Mouse (Mus musculus) heart, embryonic 14.5 days (tissue): Measurements from ENCODE around the gene Os9. TPM values are rescaled to one million over a fixed set of nuclear protein-coding genes. Genes with fewer than 3 reads are reported as not detected.
"Not testable (repeated sequence)": the region's sequence is repeated elsewhere in the genome, so short reads cannot be mapped to it uniquely, and the experiment has no call there.

ENCODE experiments used
- ATAC-seq: fragments of 200-750 bp; cut with Nextera tagmentation; 2 replicates; pipeline ENCODE4 v1.8.0; 2017; ENCODE audit warnings: low read depth, moderate TSS enrichment; ENCODE audit not compliant: insufficient number of reproducible peaks, insufficient read depth, low FRiP score
- H3K27ac ChIP-seq, 2 experiments: fragments of 200-500 bp in 1 of 2; fragments of 300-500 bp in 1 of 2; sonication (generic) in 1 of 2; replicated peaks in 1 of 2; 2 replicates each; pipeline ENCODE4 v1.5.1; 2012 to 2014; ENCODE audit warnings: low read depth in 2 of 2, low read length in 2 of 2, control low read depth in 1 of 2, mild to moderate bottlenecking in 1 of 2, mixed read lengths in 1 of 2; ENCODE audit not compliant: control insufficient read depth in 1 of 2, insufficient read depth in 1 of 2
- H3K27me3 ChIP-seq: fragments of 300-500 bp; sonication (generic); 2 replicates; pipeline ENCODE4 v1.6.1; 2014; ENCODE audit warnings: mild to moderate bottlenecking, low read length, control low read depth; ENCODE audit not compliant: control insufficient read depth, insufficient read depth
- H3K36me3 ChIP-seq: fragments of 300-500 bp; sonication (generic); 2 replicates; pipeline ENCODE4 v1.6.1; 2014; ENCODE audit warnings: mild to moderate bottlenecking, control low read depth, low read length, mixed read lengths; ENCODE audit not compliant: control insufficient read depth, insufficient read depth
- H3K4me1 ChIP-seq, 2 experiments: fragments of 200-500 bp in 1 of 2; fragments of 300-500 bp in 1 of 2; sonication (generic) in 1 of 2; 2 replicates each; pipeline ENCODE4 v1.6.1; 2012 to 2014; ENCODE audit warnings: low read length in 2 of 2, control low read depth in 1 of 2, mixed read lengths in 1 of 2; ENCODE audit not compliant: control insufficient read depth in 2 of 2, insufficient read depth in 2 of 2
- H3K4me2 ChIP-seq: fragments of 300-500 bp; sonication (generic); 2 replicates; pipeline ENCODE4 v1.6.1; 2014; ENCODE audit warnings: mild to moderate bottlenecking, low read length
- H3K4me3 ChIP-seq, 2 experiments: fragments of 200-500 bp in 1 of 2; fragments of 300-500 bp in 1 of 2; sonication (generic) in 1 of 2; 2 replicates each; pipeline ENCODE4 v1.5.1; 2012 to 2014; ENCODE audit warnings: low read length in 2 of 2, mild to moderate bottlenecking in 2 of 2, control low read depth in 1 of 2, low read depth in 1 of 2, moderate library complexity in 1 of 2; ENCODE audit not compliant: control insufficient read depth in 1 of 2, insufficient read depth in 1 of 2
- H3K9ac ChIP-seq: fragments of 300-500 bp; sonication (generic); 2 replicates; pipeline ENCODE4 v1.6.1; 2014; ENCODE audit warnings: mild to moderate bottlenecking, low read length
- H3K9me3 ChIP-seq: fragments of 300-500 bp; sonication (generic); 2 replicates; pipeline ENCODE4 v1.6.1; 2016; ENCODE audit warnings: low read length, control low read depth; ENCODE audit not compliant: control insufficient read depth
- WGBS: fragments of 180-500 bp; shearing (Covaris S2); extraction: QIAGEN DNeasy Blood & Tissue Kit; methylation state at CpG from one replicate; pipeline ENCODE4 v1.1.7; 2014; 5-methylcytosine and 5-hydroxymethylcytosine counted together
- polyA plus RNA-seq: library from polyadenylated mRNA; unstranded; fragments of >200 nt; fragmentation: Nextera tagmentation; extraction: Ambion mirVana; gene quantifications from 2 replicates; pipeline ENCODE4 v1.2.1, GENCODE M21; 2014

Gene Os9
- polyA plus RNA-seq, 1 experiment from 2014 or later = 28.3 TPM

DNA sequence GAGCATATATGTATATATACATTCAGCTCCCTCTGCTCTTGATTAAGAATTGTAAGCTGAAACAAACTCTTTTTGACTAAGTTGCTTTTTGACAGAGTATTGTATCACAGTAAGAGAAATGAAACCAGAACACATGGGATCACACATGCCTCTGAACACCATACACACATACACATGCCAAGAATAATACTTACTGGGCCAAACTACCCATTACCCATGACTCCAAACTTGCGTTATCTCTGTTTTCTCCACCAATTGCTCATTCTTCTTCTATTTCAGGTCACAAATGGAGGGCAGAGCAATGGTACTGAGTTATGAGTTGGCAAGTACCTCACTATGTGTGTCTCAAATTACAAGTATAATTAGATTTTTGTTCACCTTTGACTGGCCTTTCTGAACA lies 47.0 kb downstream of the Os9 start:
- H3K9ac ChIP-seq = no peak overlapping the region
- WGBS = 85% methylated on average over 1 of the region's 1 CpGs
- H3K36me3 ChIP-seq = no peaks in the 10 kb centered on the region
- no peak overlapping the region for H3K4me3 ChIP-seq
- ATAC-seq = no peak
- peaks cover 39% of the 10 kb centered on the region for H3K27me3 ChIP-seq
- H3K27ac ChIP-seq = no peak overlapping the region
- H3K4me2 ChIP-seq = no peak overlapping the region
- H3K9me3 ChIP-seq = no peaks in the 10 kb centered on the region
- peaks cover 7 to 8% of the 10 kb centered on the region in 2 experiments for H3K4me1 ChIP-seq

DNA sequence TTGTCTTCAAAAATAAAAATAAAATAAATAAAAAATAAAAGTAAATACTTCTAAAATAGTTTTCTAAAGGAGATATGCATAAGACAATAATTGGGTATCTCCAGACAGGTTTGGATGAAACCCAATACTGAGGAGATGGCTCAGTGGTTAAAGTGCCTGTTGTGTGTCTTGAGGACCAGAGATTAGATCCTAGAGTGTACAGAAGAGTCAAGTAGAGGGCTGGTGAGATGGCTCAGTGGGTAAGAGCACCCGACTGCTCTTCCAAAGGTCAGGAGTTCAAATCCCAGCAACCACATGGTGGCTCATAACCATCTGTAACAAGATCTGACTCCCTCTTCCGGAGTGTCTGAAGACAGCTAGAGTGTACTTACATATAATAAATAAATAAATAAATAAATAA lies 48.0 kb downstream of the Os9 start:
- not testable (repeated sequence) for H3K9me3 ChIP-seq, H3K27ac ChIP-seq, H3K36me3 ChIP-seq, H3K4me1 ChIP-seq, H3K4me2 ChIP-seq, H3K4me3 ChIP-seq, ATAC-seq, H3K9ac ChIP-seq
- peaks cover 29% of the 10 kb centered on the region for H3K27me3 ChIP-seq
- 83% methylated on average over 2 of the region's 2 CpGs for WGBS

DNA sequence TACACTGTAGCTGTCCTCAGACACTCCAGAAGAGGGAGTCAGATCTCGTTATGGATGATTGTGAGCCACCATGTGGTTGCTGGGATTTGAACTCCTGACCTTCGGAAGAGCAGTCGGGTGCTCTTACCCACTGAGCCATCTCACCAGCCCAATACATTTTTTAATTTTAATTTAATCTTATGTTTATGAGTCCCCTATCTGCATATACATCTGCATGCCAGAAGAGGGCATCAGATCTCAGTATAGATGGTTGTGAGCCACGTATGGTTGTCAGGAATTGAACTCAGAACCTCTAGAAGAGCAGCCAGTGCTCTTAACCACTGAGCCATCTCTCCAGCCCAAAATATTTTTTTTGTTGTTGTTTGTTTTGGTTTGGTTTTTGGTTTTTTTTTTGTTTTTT lies 48.7 kb downstream of the Os9 start:
- 88% methylated on average over 4 of the region's 4 CpGs for WGBS
- peaks cover 22% of the 10 kb centered on the region for H3K27me3 ChIP-seq
- not testable (repeated sequence) for H3K9me3 ChIP-seq, H3K4me1 ChIP-seq, H3K9ac ChIP-seq, ATAC-seq, H3K27ac ChIP-seq, H3K4me2 ChIP-seq, H3K4me3 ChIP-seq
- peaks cover 15% of the 10 kb centered on the region for H3K36me3 ChIP-seq

DNA sequence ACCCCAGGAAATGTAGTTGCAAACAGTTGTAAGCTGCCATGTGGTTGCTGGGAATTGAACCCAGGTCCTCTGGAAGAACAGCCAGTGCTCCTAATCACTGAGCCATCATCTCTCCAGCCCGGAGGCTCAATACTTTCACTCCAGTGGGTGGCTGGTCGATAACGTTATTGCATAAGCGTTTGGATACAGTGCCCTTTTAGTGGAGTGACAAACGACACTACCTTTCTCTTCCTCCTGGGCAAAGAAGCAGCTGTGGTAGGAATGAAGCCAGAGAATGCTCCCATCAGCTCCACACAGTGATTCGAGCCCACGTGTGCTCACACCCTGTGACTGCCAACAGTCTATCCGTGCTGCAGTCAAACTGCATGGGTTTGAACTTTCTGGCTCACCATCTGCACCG lies 49.7 kb downstream of the Os9 start:
- no peak overlapping the region for H3K9ac ChIP-seq
- peak overlapping the region in 1 of 2 experiments; percentile 61; a peak in 2 of 4 replicates for H3K4me3 ChIP-seq
- no peaks in the 10 kb centered on the region for H3K9me3 ChIP-seq
- H3K27me3 ChIP-seq = peaks cover 11% of the 10 kb centered on the region
- WGBS = 81% methylated on average over 9 of the region's 9 CpGs
- no peak overlapping the region for H3K27ac ChIP-seq
- H3K36me3 ChIP-seq = peaks cover 26% of the 10 kb centered on the region
- ATAC-seq = no peak
- peak overlapping the region; percentile 90 for H3K4me2 ChIP-seq
- peaks cover 7 to 9% of the 10 kb centered on the region in 2 experiments for H3K4me1 ChIP-seq

DNA sequence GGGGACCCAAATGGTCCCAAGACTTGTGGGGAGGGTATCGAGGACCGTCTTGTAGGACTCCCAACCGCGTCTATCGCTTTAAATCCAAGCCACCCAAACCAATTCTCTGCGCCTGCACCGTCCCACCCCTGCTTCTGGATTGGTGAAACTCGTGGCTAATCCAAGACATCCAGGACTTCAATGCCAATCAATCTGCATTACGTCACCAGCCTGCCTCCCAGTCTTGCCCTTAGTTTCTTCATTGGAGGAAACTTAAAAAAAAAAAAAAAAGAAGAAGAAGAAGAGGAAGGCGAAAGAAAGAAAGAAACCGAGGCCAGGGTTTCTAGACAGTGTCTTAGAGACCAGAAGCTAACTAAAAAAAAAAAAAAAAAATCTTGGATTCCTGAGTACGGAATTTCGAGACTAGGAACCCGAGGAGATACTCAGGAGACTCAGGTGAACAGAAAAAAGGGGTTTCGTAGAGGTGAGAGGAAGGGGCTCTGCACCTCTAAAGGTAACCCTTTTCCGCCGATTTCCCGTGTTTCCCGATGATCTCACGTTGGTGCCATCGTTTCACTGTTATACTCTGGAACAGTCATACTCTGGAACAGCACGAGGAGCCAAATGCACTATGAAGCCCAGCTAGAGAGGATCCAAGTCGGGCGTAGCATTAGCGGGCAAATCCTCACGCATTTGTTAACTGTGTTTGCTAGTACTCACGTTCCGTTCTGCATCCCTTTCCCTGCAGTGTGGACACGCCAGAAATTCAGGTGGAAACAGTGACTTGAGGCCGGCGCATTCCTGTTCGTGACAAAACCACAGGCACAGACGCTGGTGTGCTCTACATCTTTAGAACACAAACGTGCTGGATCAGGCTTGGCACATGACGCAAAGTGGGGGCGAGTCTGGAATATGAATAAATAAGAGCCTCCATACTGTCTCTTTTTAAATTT lies 50.5 kb downstream of the Os9 start, which contains the start of gene Tspan31:
Tspan31 (minus strand) TSS at position 75 of the 932 bp plus-strand sequence.
- peak within 1 kb of the TSS; percentile 80 to 94 for H3K27ac ChIP-seq
- no peaks in the 10 kb centered on the region for H3K9me3 ChIP-seq
- H3K27me3 ChIP-seq = peaks cover 4% of the 10 kb centered on the region
- H3K4me2 ChIP-seq = peak within 1 kb of the TSS; percentile 90
- H3K9ac ChIP-seq = peak within 1 kb of the TSS; percentile 79
- peaks cover 9 to 13% of the 10 kb centered on the region in 2 experiments for H3K4me1 ChIP-seq
- peak within 1 kb of the TSS; percentile 61 to 96 for H3K4me3 ChIP-seq
- WGBS = 2% methylated on average over 36 of the region's 36 CpGs
- peak; percentile 85 for ATAC-seq
- peaks cover 34% of the 10 kb centered on the region for H3K36me3 ChIP-seq

DNA sequence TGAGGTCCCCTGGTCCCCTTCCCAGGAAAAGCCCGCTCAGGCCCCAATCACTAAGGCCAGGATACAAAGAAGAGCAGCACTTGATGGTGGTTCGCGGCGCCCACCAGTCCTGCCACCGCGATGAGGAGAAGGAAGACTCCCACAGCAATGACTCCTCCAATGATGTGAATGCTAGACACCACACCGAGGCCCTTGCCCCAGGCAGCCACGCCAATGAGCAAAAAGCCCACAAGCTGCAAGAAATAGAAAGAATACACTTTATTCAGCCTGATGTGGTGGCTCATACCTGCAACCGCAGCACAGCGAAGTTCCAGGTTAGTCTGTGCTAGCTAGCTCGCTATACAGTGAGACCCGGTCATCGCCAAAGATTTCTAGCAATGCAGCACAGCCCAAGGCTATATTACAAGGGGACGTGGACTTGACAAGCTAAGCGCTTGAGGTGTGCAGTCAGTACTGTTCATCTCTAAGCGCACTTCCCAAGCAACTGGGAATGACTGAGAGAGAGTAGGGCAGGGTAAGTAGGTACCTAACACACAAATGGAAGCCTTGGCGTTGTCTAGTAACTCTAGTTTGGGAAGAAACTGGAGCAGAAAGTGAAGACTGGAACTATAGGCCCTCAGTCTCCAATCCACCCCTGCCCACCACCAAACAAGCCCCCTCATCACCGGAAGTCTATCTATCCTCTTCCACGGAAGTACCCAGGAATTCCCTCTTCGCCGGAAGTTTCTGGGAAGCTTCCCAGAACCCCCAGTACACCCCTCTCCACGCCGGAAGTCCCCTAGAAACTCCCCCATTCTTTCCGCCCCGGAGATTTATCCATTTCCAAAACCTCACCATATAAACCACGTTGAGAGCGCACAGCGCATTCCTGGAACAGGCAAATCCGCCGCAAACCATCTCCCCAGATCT lies 51.4 kb downstream of the Os9 start:
- Histone ChIP-seq H3K36me3 (peaks cover 43% of the 10 kb centered on the region), H3K27ac (peak overlapping the region; percentile 80 to 94), H3K9me3 (no peaks in the 10 kb centered on the region), H3K4me1 (peaks cover 14 to 22% of the 10 kb centered on the region in 2 experiments), H3K4me2 (peak overlapping the region; percentile 90), H3K9ac (peak overlapping the region; percentile 79), H3K27me3 (no peaks in the 10 kb centered on the region), H3K4me3 (peak overlapping the region; percentile 61 to 96)
- 5% methylated on average over 30 of the region's 30 CpGs for WGBS
- no peak for ATAC-seq

DNA sequence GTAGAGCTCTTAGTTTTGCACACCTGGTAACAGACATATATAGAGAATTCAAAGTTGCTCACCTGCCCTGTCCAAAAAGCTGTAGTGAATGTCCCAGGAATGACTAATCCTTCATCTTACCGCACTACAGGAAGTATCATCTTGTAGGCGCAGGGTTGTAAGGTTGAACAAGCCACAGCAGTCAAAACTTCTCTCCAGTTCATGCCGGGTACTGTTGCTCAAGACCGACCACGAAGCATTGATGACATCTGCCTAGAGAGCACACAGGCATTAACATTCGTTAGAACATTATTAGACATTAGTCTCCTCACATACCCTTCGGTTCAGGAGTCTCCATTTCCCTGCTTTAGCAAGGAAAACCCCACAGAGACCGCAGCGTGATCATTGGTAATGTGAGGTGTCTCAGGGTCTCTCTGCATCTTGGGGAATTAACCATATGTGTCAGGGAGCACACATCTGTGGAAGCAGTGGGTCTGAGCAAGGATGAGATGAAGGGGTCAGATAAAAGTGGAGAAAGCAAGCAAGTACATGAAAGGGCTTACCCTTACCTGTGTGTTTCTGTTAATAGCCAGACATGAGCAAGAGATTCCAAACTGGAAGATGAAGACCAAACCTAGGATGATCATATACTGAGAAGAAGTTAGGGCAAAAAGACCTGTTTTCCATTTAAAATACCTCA lies 52.4 kb downstream of the Os9 start:
- peak overlapping the region; percentile 79 for H3K9ac ChIP-seq

More for the DNA sequence above, 52.4 kb downstream of the Os9 start:
- 82% methylated on average over 9 of the region's 9 CpGs for WGBS
- peaks cover 44% of the 10 kb centered on the region for H3K36me3 ChIP-seq
- peaks cover 14 to 24% of the 10 kb centered on the region in 2 experiments for H3K4me1 ChIP-seq
- H3K4me3 ChIP-seq = peak overlapping the region in 1 of 2 experiments; percentile 61; a peak in 1 of 4 replicates
- peak overlapping the region; percentile 90 for H3K4me2 ChIP-seq
- H3K27me3 ChIP-seq = no peaks in the 10 kb centered on the region
- ATAC-seq = no peak
- no peaks in the 10 kb centered on the region for H3K9me3 ChIP-seq
- no peak overlapping the region for H3K27ac ChIP-seq
